Mouse (Mus musculus) forebrain, embryonic 11.5 days (tissue): ENCODE data around the gene Fosl2. TPM values are rescaled to one million over a fixed set of nuclear protein-coding genes. Genes with fewer than 3 reads are reported as not detected.
"Not testable (repeated sequence)": the region's sequence is repeated elsewhere in the genome, so short reads cannot be mapped to it uniquely, and the experiment has no call there.

Experiments used
- ATAC-seq: fragments of 200-750 bp; cut with Nextera tagmentation; replicated peaks from 2 replicates; pipeline ENCODE4 v1.8.0; 2017; ENCODE audit warnings: moderate TSS enrichment; ENCODE audit not compliant: low FRiP score
- DNase-seq: peaks from one replicate; pipeline ENCODE4 v3.0.0-alpha.2; 2017; ENCODE audit warnings: low spot score
- H3K27ac ChIP-seq: fragments of 300-500 bp; sonication (generic); 2 replicates; pipeline ENCODE4 v1.5.1; 2014; ENCODE audit warnings: low read depth, low read length
- H3K27me3 ChIP-seq: fragments of 300-500 bp; sonication (generic); 2 replicates; pipeline ENCODE4 v1.6.1; 2014; ENCODE audit warnings: mild to moderate bottlenecking, low read length, mixed read lengths; ENCODE audit not compliant: control insufficient read depth, insufficient read depth
- H3K36me3 ChIP-seq: fragments of 300-500 bp; sonication (generic); 2 replicates; pipeline ENCODE4 v1.6.1; 2014; ENCODE audit warnings: mild to moderate bottlenecking, low read length, moderate library complexity, mixed read lengths; ENCODE audit not compliant: control insufficient read depth, insufficient read depth
- H3K4me1 ChIP-seq: fragments of 300-500 bp; sonication (generic); replicated peaks from 2 replicates; pipeline ENCODE4 v1.6.1; 2014; ENCODE audit warnings: low read length, mixed read lengths; ENCODE audit not compliant: control insufficient read depth, insufficient read depth
- H3K4me2 ChIP-seq: fragments of 300-500 bp; sonication (generic); 2 replicates; pipeline ENCODE4 v1.6.1; 2014; ENCODE audit warnings: low read depth, mild to moderate bottlenecking, low read length, moderate library complexity, mixed read lengths; ENCODE audit not compliant: severe bottlenecking
- H3K4me3 ChIP-seq: fragments of 300-500 bp; sonication (generic); 2 replicates; pipeline ENCODE4 v1.5.1; 2014; ENCODE audit warnings: low read depth, low read length
- H3K9ac ChIP-seq: fragments of 300-500 bp; sonication (generic); 2 replicates; pipeline ENCODE4 v1.6.1; 2014; ENCODE audit warnings: low read length
- H3K9me3 ChIP-seq: fragments of 300-500 bp; sonication (generic); 2 replicates; pipeline ENCODE4 v1.6.1; 2016; ENCODE audit warnings: low read length, mixed read lengths; ENCODE audit not compliant: control insufficient read depth
- WGBS: fragments of 180-500 bp; shearing (Covaris S2); extraction: QIAGEN DNeasy Blood & Tissue Kit; methylation state at CpG from one replicate; pipeline ENCODE4 v1.1.7; 2014; 5-methylcytosine and 5-hydroxymethylcytosine counted together
- polyA plus RNA-seq: library from polyadenylated mRNA; unstranded; fragments of >200 nt; fragmentation: Nextera tagmentation; extraction: Ambion mirVana; gene quantifications from 2 replicates; pipeline ENCODE4 v1.2.1, GENCODE M21; 2014

Gene Fosl2
- polyA plus RNA-seq, 1 experiment from 2014 or later = 0.68 TPM

GRCm38 (mm10) chr5:32177737-32178136, 42.1 kb downstream of the Fosl2 start:
- 81% methylated on average over 4 of the region's 4 CpGs for WGBS
- ATAC-seq (no peak), DNase-seq (no peak)
- H3K9me3 ChIP-seq = no peaks in the 10 kb centered on the region
- no peak overlapping the region for H3K4me2 ChIP-seq
- H3K4me1 ChIP-seq = no peaks in the 10 kb centered on the region
- H3K4me3 ChIP-seq = no peak overlapping the region
- H3K27me3 ChIP-seq = no peaks in the 10 kb centered on the region
- H3K27ac ChIP-seq = no peak overlapping the region
- no peaks in the 10 kb centered on the region for H3K36me3 ChIP-seq
- no peak overlapping the region for H3K9ac ChIP-seq

- not testable (repeated sequence) for DNase-seq, H3K36me3 ChIP-seq, H3K27me3 ChIP-seq, H3K4me3 ChIP-seq, ATAC-seq, H3K27ac ChIP-seq, H3K9ac ChIP-seq, H3K4me2 ChIP-seq, H3K4me1 ChIP-seq, H3K9me3 ChIP-seq
- WGBS = 86% methylated on average over 5 of the region's 6 CpGs
Measured at GRCm38 (mm10) chr5:32178720-32179119, 43.1 kb downstream of the Fosl2 start.

GRCm38 (mm10) chr5:32182885-32183629, 47.5 kb downstream of the Fosl2 start:
- H3K4me3 ChIP-seq = no peak overlapping the region
- no peak for ATAC-seq

GRCm38 (mm10) chr5:32187717-32188116, 52.1 kb downstream of the Fosl2 start:
- no peaks in the 10 kb centered on the region for H3K36me3 ChIP-seq
- 57% methylated on average over 11 of the region's 11 CpGs for WGBS

More at GRCm38 (mm10) chr5:32182885-32183629, 47.5 kb downstream of the Fosl2 start:
- H3K4me2 ChIP-seq = no peak overlapping the region
- H3K9ac ChIP-seq = no peak overlapping the region
- no peak overlapping the region for H3K27ac ChIP-seq
- H3K9me3 ChIP-seq = no peaks in the 10 kb centered on the region
- no peaks in the 10 kb centered on the region for H3K36me3 ChIP-seq
- WGBS = 74% methylated on average over 4 of the region's 4 CpGs
- no peak for DNase-seq
- H3K27me3 ChIP-seq = no peaks in the 10 kb centered on the region
- no peaks in the 10 kb centered on the region for H3K4me1 ChIP-seq

GRCm38 (mm10) chr5:32191259-32191658, 55.7 kb downstream of the Fosl2 start:
- no peaks in the 10 kb centered on the region for H3K4me1 ChIP-seq
- 91% methylated on average over 5 of the region's 5 CpGs for WGBS
- no peak overlapping the region for H3K27ac ChIP-seq
- no peaks in the 10 kb centered on the region for H3K27me3 ChIP-seq
- H3K4me3 ChIP-seq = no peak overlapping the region
- H3K9me3 ChIP-seq = no peaks in the 10 kb centered on the region
- no peak overlapping the region for H3K9ac ChIP-seq
- no peak for DNase-seq
- no peaks in the 10 kb centered on the region for H3K36me3 ChIP-seq
- ATAC-seq = no peak
- H3K4me2 ChIP-seq = no peak overlapping the region

More at GRCm38 (mm10) chr5:32187717-32188116, 52.1 kb downstream of the Fosl2 start:
- Histone ChIP-seq H3K27ac (no peak overlapping the region), H3K9me3 (no peaks in the 10 kb centered on the region), H3K4me3 (no peak overlapping the region), H3K9ac (no peak overlapping the region), H3K4me2 (no peak overlapping the region), H3K27me3 (no peaks in the 10 kb centered on the region), H3K4me1 (no peaks in the 10 kb centered on the region)
- DNase-seq (no peak), ATAC-seq (no peak)

GRCm38 (mm10) chr5:32192016-32192845, 56.6 kb downstream of the Fosl2 start:
- no peaks in the 10 kb centered on the region for H3K4me1 ChIP-seq
- no peak overlapping the region for H3K9ac ChIP-seq
- no peaks in the 10 kb centered on the region for H3K9me3 ChIP-seq
- DNase-seq (no peak), ATAC-seq (no peak)
- H3K4me3 ChIP-seq = no peak overlapping the region
- WGBS = 94% methylated on average over 16 of the region's 16 CpGs
- H3K36me3 ChIP-seq = no peaks in the 10 kb centered on the region
- no peak overlapping the region for H3K27ac ChIP-seq
- no peak overlapping the region for H3K4me2 ChIP-seq
- H3K27me3 ChIP-seq = no peaks in the 10 kb centered on the region

- no peaks in the 10 kb centered on the region for H3K36me3 ChIP-seq
- H3K9me3 ChIP-seq = no peaks in the 10 kb centered on the region
- H3K4me2 ChIP-seq = no peak overlapping the region
- 74% methylated on average over 4 of the region's 4 CpGs for WGBS
- H3K9ac ChIP-seq = no peak overlapping the region
- no peaks in the 10 kb centered on the region for H3K27me3 ChIP-seq
- H3K4me1 ChIP-seq = no peaks in the 10 kb centered on the region
- H3K4me3 ChIP-seq = no peak overlapping the region
- no peak for ATAC-seq
- DNase-seq = no peak
- no peak overlapping the region for H3K27ac ChIP-seq
Measured at GRCm38 (mm10) chr5:32194236-32194635, 58.6 kb downstream of the Fosl2 start.

- WGBS = 72% methylated on average over 12 of the region's 12 CpGs
- Histone ChIP-seq H3K4me1 (no peaks in the 10 kb centered on the region), H3K36me3 (no peaks in the 10 kb centered on the region), H3K27ac (no peak overlapping the region), H3K9ac (no peak overlapping the region), H3K27me3 (no peaks in the 10 kb centered on the region), H3K9me3 (no peaks in the 10 kb centered on the region), H3K4me3 (no peak overlapping the region), H3K4me2 (no peak overlapping the region)
- DNase-seq (no peak), ATAC-seq (no peak)
Measured at GRCm38 (mm10) chr5:32195857-32196609, 60.4 kb downstream of the Fosl2 start.
